Mouse (Mus musculus) A20 (cell line): Measurements from ENCODE around the gene Castor1.
"Not testable (repeated sequence)": the region's sequence is repeated elsewhere in the genome, so short reads cannot be mapped to it uniquely, and the experiment has no call there.

Experiments
- DNase-seq: peaks from one replicate; pipeline ENCODE4 v3.0.0-alpha.2; 2011; ENCODE audit warnings: low read depth, low spot score

Gene Castor1

DNA sequence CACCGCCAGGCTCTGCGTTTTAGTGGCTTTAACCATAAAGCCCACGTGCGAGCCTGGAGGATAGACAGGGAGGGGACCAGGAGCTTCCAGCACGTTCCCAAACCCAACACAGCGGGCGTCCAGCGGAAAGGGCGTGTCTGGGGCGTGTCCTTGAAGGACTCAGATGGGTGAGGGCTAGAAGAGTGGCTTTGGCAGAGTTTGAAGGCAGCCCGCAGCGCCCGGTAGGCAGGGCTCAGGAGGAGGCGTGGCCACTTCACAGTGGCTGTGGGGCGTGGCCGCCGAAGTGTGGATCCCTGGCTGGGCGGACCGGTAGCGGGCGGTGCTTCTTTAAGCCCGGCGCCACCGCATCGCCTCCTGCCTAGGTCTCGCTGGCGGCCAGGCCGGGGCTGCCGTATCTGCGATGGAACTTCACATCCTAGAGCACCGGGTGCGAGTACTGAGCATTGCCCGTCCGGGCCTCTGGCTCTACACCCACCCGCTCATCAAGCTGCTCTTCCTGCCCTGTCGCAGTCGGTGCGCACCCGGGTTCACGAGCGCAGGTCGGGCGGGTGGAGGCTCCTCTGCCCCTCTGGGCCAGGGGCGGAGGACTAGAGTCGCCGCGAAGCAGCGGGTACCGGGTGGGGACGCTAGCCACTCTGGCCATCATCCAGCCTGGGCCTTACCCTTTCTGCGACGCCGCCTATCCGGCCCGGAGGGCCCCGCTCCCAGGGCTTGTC, at the start of gene Castor1:
Gene Castor1 (plus strand): TSS at position 312 of the 716 bp plus-strand sequence.
- DNase-seq, result peak; percentile 91

GRCm38 (mm10) chr11:4174586-4174985, 43.4 kb upstream of the Castor1 start:
- no peak for DNase-seq

DNA sequence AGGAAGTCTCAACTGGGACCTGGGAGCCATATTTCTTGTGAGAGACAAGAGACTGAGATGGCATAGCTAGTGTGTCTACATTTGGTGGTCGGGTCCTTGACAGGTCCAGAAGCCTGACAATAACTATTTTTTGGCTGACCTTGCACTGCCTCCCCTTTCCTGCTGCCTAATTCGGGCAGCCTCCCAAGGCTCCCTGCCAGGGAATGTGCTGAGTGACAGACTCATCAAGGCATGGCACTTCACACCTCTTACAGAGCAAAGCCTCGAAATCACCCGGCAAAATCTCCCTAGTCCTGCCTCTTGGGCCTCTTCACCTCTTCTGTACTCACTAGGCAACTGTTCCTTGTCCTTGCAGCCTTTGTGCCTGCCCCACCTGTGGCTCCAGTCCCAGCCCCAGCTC, 40.3 kb upstream of the Castor1 start:
- DNase-seq, result no peak

GRCm38 (mm10) chr11:4182061-4182460, 36.0 kb upstream of the Castor1 start:
- DNase-seq, result no peak

GRCm38 (mm10) chr11:4183511-4183910, 34.5 kb upstream of the Castor1 start:
- DNase-seq, result no peak

DNA sequence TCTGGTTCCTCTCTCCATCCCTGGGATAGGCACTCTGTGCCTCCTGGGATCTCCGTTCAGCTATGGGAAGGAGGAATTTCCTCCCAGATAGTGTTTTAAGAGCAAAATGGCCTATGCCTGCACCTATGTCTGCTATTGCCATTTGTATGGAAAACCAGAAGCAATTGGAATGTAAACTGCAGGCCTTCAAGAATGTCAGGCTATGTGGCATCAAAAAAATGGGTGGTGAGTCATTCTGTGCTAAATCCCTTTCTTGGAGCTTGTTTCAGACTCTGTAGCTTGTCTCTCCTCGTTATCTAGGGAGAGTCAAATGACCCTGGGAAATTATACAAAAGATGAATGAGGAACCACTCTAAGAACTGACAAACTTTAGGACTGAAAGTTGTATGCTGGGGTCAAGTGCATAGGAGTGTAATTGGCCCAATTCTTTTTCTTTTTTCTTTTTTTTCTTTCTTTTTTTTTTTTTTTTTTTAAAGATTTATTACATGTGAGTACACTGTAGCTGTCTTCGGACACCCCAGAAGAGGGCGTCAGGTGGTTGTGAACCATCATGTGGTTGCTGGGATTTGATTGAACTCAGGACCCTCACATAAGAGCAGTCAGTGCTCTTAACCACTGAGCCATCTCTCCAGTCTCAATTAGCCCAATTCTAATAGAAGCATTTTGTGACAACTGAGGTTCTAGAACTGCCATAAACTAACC, 33.6 kb upstream of the Castor1 start:
- DNase-seq, result peak; percentile 54

GRCm38 (mm10) chr11:4185480-4185879, 32.5 kb upstream of the Castor1 start:
- DNase-seq, result not testable (repeated sequence)

DNA sequence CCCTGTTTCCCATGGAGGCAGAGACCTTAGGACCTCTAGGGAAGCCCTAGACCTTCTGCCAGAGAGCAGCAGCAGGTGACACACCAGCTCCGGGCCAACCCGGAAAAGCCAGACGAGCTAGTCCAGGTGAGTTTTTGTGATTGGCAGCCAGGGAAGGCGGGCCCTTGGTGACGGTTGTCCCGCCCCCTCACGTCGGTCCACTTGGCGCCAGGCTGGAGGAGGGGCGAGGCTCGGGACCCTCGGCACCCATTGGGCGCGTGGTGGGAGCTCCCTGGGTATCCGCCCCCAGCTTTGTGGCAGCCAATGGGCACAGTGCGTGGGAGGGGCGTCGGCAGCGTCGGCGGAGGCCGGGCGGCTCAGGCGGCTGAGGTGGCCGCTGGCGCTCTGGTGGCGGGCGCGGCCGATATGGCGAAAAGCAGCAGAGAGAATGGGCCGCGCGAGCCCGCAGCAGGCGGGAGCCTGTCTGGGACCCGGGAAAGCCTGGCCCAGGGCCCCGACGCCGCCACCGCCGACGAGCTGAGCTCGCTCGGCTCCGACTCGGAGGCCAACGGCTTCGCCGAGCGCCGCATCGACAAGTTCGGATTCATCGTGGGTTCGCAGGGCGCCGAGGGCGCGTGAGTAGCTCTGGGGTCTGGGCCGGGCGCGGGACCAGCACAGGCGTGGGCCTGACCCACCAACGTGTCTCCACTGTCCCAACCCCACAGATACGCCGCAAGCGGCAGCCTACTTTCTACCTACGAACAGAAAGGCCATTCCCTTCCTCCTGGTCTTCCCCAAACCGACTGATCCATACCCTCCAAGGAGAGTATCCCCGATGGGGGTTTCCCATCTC, 31.3 kb upstream of the Castor1 start, which contains the start of gene Tbc1d10a:
Gene Tbc1d10a (plus strand): TSS at position 304 of the 832 bp plus-strand sequence.
- peak; percentile 98 for DNase-seq

- DNase-seq, result no peak
These were observed 30.7 kb upstream of the Castor1 start for GRCm38 (mm10) chr11:4187318-4187700.

DNA sequence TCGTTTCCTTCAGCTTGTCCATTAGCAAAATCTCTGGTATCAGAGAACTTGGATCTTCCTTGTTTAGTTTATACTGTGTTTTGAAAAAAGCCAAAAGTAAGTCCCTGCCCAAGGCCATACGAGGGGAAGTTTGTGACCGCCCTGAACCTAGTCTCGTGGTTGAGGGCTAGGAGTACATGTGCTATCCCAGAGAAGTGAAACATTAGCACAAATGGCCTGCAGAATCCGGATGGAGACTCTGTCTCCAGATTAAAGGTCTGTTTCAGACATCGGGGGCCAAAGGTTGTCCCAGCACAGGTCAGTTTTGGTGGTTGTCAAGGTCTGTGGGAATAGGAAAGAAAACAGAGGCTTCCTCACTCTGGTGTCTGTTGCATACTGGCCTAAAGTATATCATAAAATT, 28.8 kb upstream of the Castor1 start:
- no peak for DNase-seq

DNA sequence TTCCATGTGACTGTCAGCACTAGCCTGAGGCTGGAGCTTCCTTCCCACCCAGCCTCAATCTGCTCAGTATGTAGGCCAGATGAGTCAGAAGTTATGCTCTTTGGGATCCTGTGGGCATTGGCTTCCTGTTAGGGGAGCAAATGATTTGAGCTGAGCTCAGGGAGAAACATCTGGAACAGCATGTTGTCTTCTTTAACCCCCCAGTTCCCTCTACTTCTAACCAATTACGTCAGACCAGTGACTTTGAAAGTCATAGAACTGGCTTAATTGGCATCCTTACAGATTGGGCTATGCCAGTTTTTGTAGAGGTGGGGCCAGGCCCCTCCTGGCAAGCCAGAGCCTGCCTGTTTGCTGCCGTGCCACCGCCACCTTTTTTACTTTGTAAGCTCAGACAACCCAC, 27.3 kb upstream of the Castor1 start:
- no peak for DNase-seq

DNA sequence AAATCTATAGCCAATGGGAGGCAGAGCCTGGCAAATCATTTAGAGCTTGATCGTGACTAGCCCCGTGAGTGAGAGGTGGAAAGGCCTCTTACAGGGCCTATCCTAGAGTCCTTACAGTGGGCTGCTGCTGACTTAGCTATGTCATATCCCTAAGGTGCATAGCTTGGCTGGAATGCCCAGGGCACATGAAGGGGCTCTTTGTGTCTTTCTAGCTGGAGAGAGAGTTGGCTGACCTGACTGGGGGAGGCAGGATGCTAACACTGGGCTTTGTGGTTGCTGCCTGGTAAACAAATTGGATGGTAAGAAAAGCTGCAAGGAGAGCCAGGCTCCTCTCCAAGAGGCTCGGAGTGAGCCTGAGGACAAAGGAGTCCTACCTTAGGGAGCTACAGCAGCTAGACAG, 25.3 kb upstream of the Castor1 start:
- DNase-seq, result no peak

DNA sequence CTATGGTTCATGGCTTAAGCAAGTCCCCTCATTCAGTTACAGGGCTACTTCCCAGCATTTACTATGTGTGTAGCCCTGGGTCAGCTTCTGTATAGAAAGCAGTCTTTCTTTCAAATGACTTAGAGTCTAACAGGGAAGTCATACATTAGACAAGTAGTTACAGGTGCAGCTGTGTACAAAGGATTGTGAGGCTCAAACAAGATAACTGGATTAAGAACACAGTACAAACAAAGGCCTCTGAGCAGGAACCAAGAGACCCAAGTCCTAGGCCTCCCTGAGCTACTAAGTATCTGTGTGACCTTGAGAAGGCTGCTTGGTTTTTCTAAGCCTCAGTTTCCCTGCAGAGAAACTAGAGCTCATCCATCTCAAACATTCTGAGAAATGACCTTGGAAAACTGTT, 24.6 kb upstream of the Castor1 start:
- no peak for DNase-seq

- DNase-seq, result peak; percentile 91
These were observed 22.4 kb upstream of the Castor1 start for GRCm38 (mm10) chr11:4195597-4196031.

DNA sequence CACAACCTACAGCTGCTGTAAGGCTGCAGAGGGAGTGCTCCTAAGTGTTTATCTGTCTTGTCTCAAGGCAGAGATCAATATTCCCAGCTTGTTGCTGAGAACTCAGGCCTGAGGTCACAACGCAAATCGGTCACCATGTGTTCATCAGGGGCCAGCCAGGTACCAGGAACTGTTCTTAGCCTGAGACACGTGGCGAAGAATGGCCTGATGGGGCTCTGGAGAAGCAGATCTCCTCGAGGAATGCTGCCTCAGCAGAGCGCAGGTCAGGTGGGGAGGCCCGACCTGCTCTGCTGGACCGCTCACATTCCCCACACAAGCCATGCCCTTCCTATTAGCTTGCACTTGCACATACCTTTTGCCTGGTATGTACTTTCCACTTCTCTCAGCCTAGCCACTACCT, 21.4 kb upstream of the Castor1 start:
- no peak for DNase-seq

- no peak for DNase-seq
These were observed 20.3 kb upstream of the Castor1 start for GRCm38 (mm10) chr11:4197691-4198090.

DNA sequence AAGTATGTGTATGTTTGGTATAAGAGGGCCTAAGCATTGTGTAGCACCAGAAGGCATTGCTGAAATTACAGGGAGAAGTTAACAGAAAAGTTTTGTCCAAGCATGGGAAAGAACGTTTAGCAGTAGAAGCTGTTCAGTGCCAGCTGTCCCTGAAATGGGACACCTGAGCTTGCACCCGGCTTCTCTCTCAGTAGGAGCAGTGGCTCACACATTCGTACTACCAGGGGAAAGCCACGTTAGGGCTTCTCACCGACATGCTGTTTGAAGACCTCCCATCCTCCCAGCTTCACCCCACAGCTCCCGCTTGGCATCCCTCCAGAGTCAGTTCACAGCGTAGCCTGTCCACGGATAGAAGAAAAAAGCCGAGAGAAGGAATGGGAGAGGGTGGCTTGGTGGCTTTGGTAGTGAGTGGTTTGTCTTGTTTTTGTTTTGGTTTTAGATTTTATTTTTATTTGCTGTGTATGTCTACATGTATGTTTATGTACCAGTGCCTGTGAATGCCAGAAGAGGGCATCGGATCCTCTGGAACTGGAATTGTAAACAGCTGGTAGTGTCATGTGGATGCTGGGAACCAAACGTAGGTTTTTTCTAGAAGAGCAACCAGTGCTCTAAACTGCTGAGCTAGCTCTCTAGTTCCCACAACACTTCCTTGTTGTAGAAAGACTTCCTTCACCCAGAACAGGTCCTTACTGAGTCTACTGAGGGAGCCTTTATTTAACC, 15.9 kb upstream of the Castor1 start:
- no peak for DNase-seq

- DNase-seq, result no peak
These were observed 14.9 kb upstream of the Castor1 start for GRCm38 (mm10) chr11:4202995-4203704.

DNA sequence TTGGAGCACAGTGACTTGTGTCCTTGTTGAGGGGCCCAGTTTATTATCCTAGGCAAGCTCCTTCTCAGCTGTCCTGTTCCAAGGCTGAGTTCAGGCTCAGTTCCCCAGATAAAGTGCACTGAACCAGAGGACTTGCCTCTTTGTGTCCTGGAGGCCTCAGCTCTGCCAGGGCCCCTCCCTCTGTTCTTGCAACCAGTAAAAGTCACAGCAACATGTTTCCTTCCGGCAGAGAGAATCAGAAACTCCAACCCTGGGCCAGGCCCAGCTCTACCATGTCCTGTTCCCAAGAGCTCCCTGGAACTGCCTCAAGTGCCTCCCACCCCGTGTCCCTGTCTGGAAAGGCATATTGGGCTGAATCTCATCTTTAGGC, 14.3 kb upstream of the Castor1 start:
- DNase-seq, result no peak

DNA sequence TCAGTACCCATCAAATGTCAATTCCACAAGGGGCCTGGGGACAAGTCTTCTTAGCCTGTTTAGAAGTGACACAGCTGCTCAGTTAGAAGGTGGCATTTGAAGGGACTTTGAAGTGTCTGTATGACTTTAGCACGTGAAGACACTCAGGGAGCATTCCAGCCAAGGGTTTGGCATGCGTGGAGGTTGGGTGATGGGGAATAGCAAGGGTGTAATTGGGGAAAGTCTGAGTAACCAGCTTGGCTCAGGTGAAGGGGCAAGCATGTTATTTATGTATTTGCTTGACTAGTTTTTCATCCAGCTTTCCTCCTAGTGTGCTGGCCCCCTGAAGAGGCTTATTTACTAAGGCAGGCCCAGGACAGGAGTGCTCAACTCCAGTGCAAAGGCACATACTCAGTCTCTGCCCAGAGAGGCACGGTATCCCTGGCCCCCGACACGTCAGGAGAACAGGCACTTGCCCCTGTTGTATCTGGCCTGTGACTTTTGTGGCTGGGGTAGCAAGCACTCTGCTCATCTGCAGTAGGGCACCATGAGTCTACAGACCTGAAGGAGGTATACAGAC, 12.8 kb upstream of the Castor1 start:
- no peak for DNase-seq

DNA sequence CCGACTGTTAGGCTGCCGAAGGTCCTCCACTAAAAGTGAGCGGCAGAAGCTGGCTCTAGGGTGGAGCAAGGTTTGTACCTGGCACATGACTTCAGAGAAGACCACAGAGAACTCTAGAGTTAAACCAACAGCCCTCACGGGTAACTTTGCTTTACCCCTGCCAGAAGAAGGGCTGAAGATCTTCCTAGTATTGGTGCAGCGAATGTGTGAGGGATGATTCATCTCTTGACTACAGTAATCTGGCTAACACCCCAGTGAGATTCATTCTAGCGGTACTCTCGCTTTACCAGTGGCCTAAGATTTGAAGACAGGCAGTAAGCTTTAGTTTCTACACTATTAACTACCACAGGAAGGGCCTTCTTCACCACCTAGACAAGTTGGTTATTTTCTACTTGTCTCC, 12.1 kb upstream of the Castor1 start:
- DNase-seq, result no peak
